Mouse (Mus musculus) bone marrow macrophage, adult 2 months (primary cell): ENCODE data around the gene Lrrk2.

Source experiments
- CTCF ChIP-seq: IDR thresholded peaks from 2 replicates; pipeline ENCODE4 v1.5.1; 2012; ENCODE audit warnings: low read depth, mild to moderate bottlenecking, low read length, moderate library complexity
- POLR2A ChIP-seq: IDR thresholded peaks from 2 replicates; pipeline ENCODE4 v1.6.1; 2012; ENCODE audit warnings: mild to moderate bottlenecking, low read depth, low read length, borderline replicate concordance

GRCm38 (mm10) chr15:91781172-91781571 lies 108.2 kb downstream of the Lrrk2 start:
- TF ChIP-seq POLR2A (no peak), CTCF (no peak)
